Mouse (Mus musculus): ENCODE data around the gene Hist2h2bb. TPM values are rescaled to one million over a fixed set of nuclear protein-coding genes. Genes with fewer than 3 reads are reported as not detected.
A peak's percentile ranks its signal among the peaks of the same experiment; 100 is the strongest.
"Not testable (repeated sequence)": the region's sequence is repeated elsewhere in the genome, so short reads cannot be mapped to it uniquely, and the experiment has no call there.

Gene Hist2h2bb
- polyA plus RNA-seq, 1 experiment: 6.7 TPM

- not testable (repeated sequence) for H3K4me1 ChIP-seq (ENCODE audit: control insufficient read depth, insufficient read depth, low read length)
- TF ChIP-seq POLR2A (IDR thresholded peaks at IDR 0.05; ENCODE audit: extremely low read depth, insufficient read depth, low read length): peak; percentile 51; the same call in 1 of the 2 replicates
- H3K27ac ChIP-seq (ENCODE audit: insufficient read depth, low read length): peak within 1 kb of the TSS; percentile 80
- peak within 1 kb of the TSS; percentile 69 for H3K4me3 ChIP-seq (ENCODE audit: insufficient read depth, low read length)
Observed at GRCm38 (mm10) chr3:96239949-96240798, 29.4 kb upstream of the Hist2h2bb start, which contains the start of gene Hist2h2aa2. Gene Hist2h2aa2, minus strand, starts transcription at chr3:96240276.

GRCm38 (mm10) chr3:96240799-96241197 is 28.8 kb upstream of the Hist2h2bb start:
- peak overlapping the region; percentile 80 for H3K27ac ChIP-seq (ENCODE audit: insufficient read depth, low read length)
- peaks cover 6% of the 10 kb centered on the region; the same call in 1 of the 2 replicates for H3K4me1 ChIP-seq (ENCODE audit: control insufficient read depth, insufficient read depth, low read length)
- TF ChIP-seq CTCF (IDR thresholded peaks at IDR 0.05; ENCODE audit: extremely low read depth, insufficient read depth, low read length): no peak
- no peak for TF ChIP-seq POLR2A (IDR thresholded peaks at IDR 0.05; ENCODE audit: extremely low read depth, insufficient read depth, low read length)
- H3K4me3 ChIP-seq (ENCODE audit: insufficient read depth, low read length): peak overlapping the region; percentile 18; the same call in 1 of the 2 replicates

- peaks cover 3% of the 10 kb centered on the region; the same call in 1 of the 2 replicates for H3K4me1 ChIP-seq (ENCODE audit: control insufficient read depth, insufficient read depth, low read length)
- peak overlapping the region; percentile 93; the same call in 1 of the 2 replicates for H3K4me3 ChIP-seq (ENCODE audit: insufficient read depth, low read length)
- TF ChIP-seq CTCF (IDR thresholded peaks at IDR 0.05; ENCODE audit: extremely low read depth, insufficient read depth, low read length) (no peak), POLR2A (IDR thresholded peaks at IDR 0.05; ENCODE audit: extremely low read depth, insufficient read depth, low read length) (no peak)
- H3K27ac ChIP-seq (ENCODE audit: insufficient read depth, low read length): no peak overlapping the region
Observed at GRCm38 (mm10) chr3:96243921-96244572, 25.5 kb upstream of the Hist2h2bb start.

GRCm38 (mm10) chr3:96245003-96245886 is 24.3 kb upstream of the Hist2h2bb start, which contains the start of gene Hist2h2aa1:
Gene Hist2h2aa1, plus strand, starts transcription at chr3:96245497.
- TF ChIP-seq POLR2A (IDR thresholded peaks at IDR 0.05; ENCODE audit: extremely low read depth, insufficient read depth, low read length): peak; percentile 70; the same call in 1 of the 2 replicates

GRCm38 (mm10) chr3:96246018-96246417 is 23.5 kb upstream of the Hist2h2bb start:
- H3K4me1 ChIP-seq (ENCODE audit: control insufficient read depth, insufficient read depth, low read length); H3K27ac ChIP-seq (ENCODE audit: insufficient read depth, low read length): not testable (repeated sequence)
- peak overlapping the region; percentile 33 for H3K4me3 ChIP-seq (ENCODE audit: insufficient read depth, low read length)

More at GRCm38 (mm10) chr3:96245003-96245886, 24.3 kb upstream of the Hist2h2bb start, which contains the start of gene Hist2h2aa1:
- Histone ChIP-seq H3K27ac (ENCODE audit: insufficient read depth, low read length) (peak within 1 kb of the TSS; percentile 99), H3K4me3 (ENCODE audit: insufficient read depth, low read length) (peak within 1 kb of the TSS; percentile 93)
- H3K4me1 ChIP-seq (ENCODE audit: control insufficient read depth, insufficient read depth, low read length): not testable (repeated sequence)

GRCm38 (mm10) chr3:96246427-96246856 is 23.1 kb upstream of the Hist2h2bb start, which contains the start of gene Hist2h3c1:
Gene Hist2h3c1, plus strand, starts transcription at chr3:96246685.
- peak within 1 kb of the TSS; percentile 93 for H3K4me3 ChIP-seq (ENCODE audit: insufficient read depth, low read length)
- not testable (repeated sequence) for H3K27ac ChIP-seq (ENCODE audit: insufficient read depth, low read length); H3K4me1 ChIP-seq (ENCODE audit: control insufficient read depth, insufficient read depth, low read length)

GRCm38 (mm10) chr3:96247356-96248140 is 22.0 kb upstream of the Hist2h2bb start:
- TF ChIP-seq CTCF (IDR thresholded peaks at IDR 0.05; ENCODE audit: extremely low read depth, insufficient read depth, low read length): no peak
- TF ChIP-seq POLR2A (IDR thresholded peaks at IDR 0.05; ENCODE audit: extremely low read depth, insufficient read depth, low read length): no peak
- no peak overlapping the region for H3K27ac ChIP-seq (ENCODE audit: insufficient read depth, low read length)
- no peak overlapping the region for H3K4me3 ChIP-seq (ENCODE audit: insufficient read depth, low read length)
- H3K4me1 ChIP-seq (ENCODE audit: control insufficient read depth, insufficient read depth, low read length): peaks cover 2% of the 10 kb centered on the region; the same call in 1 of the 2 replicates

GRCm38 (mm10) chr3:96248141-96249033 is 21.2 kb upstream of the Hist2h2bb start:
- Histone ChIP-seq H3K27ac (ENCODE audit: insufficient read depth, low read length) (no peak overlapping the region), H3K4me1 (ENCODE audit: control insufficient read depth, insufficient read depth, low read length) (peaks cover 2% of the 10 kb centered on the region; the same call in 1 of the 2 replicates), H3K4me3 (ENCODE audit: insufficient read depth, low read length) (no peak overlapping the region)
- no peak for TF ChIP-seq POLR2A (IDR thresholded peaks at IDR 0.05; ENCODE audit: extremely low read depth, insufficient read depth, low read length)
- TF ChIP-seq CTCF (IDR thresholded peaks at IDR 0.05; ENCODE audit: extremely low read depth, insufficient read depth, low read length): no peak
